ENCODE assay signal across 1 mouse cellular context in genomic region chr17:56258812-56259211, GRCm38 (mm10).
A peak's percentile ranks its signal among the peaks of the same experiment; 100 is the strongest.
TF ChIP-seq lines count a peak whose summit lies in the region.

No protein-coding gene starts in this region.

TF ChIP-seq in MEL, 35 proteins besides CTCF, POLR2A, EP300 and RAD21:
- TF ChIP-seq USF1 (IDR thresholded peaks at IDR 0.05; ENCODE audit: low read depth, low read length): 0 out of 2 replicates have a peak, but pooled peaks have one; percentile 11
